Mouse (Mus musculus) right cerebral cortex, adult 18-20 months (tissue): ENCODE data around the gene Enkd1.

Experiments
- DNase-seq: peaks from one replicate; pipeline ENCODE4 v3.0.0; 2022; ENCODE audit warnings: mixed read lengths

The Enkd1 gene

GRCm38 (mm10) chr8:105707498-105708403 lies at the start of gene Enkd1, which contains the start of gene 4933405L10Rik:
Gene Enkd1, minus strand, starts transcription at chr8:105708210.
Gene 4933405L10Rik, plus strand, starts transcription at chr8:105707655.
- peak; percentile 91 for DNase-seq

- DNase-seq: no peak
Measured at GRCm38 (mm10) chr8:105754688-105755087, 46.7 kb upstream of the Enkd1 start.

- DNase-seq: no peak
Measured at GRCm38 (mm10) chr8:105753916-105754315, 45.9 kb upstream of the Enkd1 start.

GRCm38 (mm10) chr8:105750606-105751005 lies 42.6 kb upstream of the Enkd1 start:
- peak; percentile 28 for DNase-seq

GRCm38 (mm10) chr8:105743301-105743700 lies 35.3 kb upstream of the Enkd1 start:
- DNase-seq: no peak

GRCm38 (mm10) chr8:105739216-105739615 lies 31.2 kb upstream of the Enkd1 start:
- DNase-seq: no peak

DNA sequence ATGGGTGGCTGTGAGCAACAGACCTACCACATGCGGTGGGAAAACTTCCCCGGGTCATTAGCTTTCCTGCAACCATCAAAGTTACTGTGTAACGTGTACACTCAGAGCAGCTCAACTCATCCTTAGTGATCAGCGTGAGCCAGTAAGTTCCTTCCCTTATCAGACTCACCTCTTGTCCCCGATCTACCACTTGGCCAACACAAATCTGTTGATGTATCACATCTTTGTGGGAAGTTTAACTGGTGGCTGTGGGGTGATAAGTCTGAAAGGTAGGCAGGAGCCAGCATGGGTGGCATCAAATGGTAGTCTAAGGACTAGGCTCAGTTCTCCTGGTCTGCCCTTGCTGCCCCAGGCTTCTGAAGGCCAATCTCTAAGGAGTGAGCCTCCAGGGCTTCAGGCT lies 24.2 kb upstream of the Enkd1 start:
- no peak for DNase-seq

DNA sequence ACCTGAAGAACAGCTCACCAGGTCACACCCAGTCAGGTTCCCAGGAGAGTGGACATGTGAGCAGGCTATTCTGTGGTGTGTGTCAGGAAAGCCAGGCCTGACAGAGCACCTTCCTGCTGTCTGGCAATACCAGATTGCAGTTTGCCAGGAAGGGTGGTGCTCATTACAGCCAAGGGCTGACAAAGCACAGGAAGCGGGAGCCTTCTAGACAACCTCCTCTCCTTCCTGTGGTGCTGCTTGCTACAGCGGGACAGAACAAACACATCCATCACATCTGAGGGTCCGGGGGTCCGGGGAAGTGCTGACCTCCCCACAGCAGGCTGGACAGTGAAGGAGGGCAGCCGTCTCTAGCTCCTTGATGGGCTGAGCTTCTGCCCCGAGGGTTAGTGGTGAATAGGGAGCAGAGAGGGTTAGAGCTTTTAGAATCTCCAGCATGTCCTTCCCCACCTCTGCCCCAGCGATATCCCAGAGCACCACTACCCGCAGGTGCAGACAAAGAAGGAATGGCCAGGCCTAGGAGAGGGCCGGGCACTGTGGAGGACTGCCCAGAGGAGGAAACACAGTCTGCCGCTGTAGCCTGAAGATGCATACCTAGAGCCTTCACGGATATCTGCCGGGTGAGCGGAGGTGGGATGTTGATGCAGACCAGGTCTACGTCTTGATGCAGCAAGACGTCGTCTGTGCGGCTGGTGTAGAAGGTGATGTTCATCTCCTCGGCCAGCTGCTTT lies 19.6 kb upstream of the Enkd1 start:
- DNase-seq: no peak

DNA sequence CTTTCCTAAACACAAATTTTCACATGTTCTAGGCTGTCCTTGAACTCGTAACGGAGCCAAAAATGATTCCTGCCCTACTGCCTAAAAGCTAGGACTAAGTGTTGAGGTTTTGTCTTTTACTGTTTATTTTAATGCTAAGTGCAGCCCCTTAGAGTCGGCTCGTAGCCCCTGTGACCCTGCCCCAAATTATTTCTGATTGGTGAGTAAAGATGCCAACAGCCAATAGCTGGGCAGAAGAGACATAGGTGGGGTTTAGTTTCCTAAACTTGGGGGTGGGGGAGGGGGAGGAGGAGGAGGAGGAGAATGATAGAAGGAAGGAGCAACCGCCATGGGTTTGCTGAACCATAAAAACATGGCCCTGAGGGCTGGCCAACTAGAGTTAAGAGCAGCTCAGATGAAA lies 17.7 kb upstream of the Enkd1 start:
- no peak for DNase-seq

GRCm38 (mm10) chr8:105722861-105723260 lies 14.9 kb upstream of the Enkd1 start:
- DNase-seq: no peak

- no peak for DNase-seq
Measured at GRCm38 (mm10) chr8:105719637-105720036, 11.6 kb upstream of the Enkd1 start.

- no peak for DNase-seq
Measured at GRCm38 (mm10) chr8:105716302-105716945, 8.4 kb upstream of the Enkd1 start.

GRCm38 (mm10) chr8:105715042-105715441 lies 7.0 kb upstream of the Enkd1 start:
- no peak for DNase-seq

GRCm38 (mm10) chr8:105714139-105714538 lies 6.1 kb upstream of the Enkd1 start:
- DNase-seq: peak; percentile 73

DNA sequence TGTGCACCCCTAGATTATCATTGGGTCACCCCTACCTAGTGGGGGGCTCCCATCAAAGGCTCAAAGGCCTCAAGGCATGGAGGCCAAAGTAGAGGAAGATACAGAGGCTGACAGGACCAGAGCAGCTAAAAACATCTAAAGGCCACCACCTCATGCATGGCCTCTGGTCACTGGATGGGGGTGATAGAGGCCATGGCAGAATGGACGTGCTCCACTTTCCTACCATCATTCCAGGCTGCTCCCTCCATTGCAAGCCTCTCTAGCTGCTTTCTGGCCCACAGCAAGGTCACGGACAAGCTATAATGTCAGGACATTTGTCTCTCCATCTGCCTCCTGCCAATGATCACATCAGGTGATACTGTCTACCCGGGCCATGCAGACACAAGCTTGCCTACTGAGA lies 4.3 kb upstream of the Enkd1 start:
- no peak for DNase-seq

DNA sequence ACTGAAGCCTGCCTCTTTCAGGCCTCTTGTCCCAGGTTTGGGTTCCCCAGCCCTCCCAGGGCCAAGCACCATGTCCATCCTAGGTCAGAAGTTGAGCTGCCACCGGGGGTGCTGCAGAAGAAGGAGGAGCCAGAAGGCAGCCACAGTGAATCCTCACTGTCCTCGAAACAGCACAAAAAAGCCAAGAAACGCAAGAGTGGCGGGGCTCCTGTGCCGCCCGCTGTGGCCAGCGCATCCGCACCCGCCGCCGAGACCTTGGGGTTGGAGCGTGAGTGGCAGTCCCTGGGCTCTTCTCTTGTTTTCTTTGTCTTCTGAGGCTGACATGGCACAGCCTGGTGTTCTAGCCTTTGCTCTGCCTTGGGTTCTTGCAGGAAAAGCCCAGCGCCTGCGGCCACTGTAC lies 1.3 kb upstream of the Enkd1 start:
- no peak for DNase-seq

- DNase-seq: no peak
Measured at GRCm38 (mm10) chr8:105708675-105709074, 665 bp upstream of the Enkd1 start.

DNA sequence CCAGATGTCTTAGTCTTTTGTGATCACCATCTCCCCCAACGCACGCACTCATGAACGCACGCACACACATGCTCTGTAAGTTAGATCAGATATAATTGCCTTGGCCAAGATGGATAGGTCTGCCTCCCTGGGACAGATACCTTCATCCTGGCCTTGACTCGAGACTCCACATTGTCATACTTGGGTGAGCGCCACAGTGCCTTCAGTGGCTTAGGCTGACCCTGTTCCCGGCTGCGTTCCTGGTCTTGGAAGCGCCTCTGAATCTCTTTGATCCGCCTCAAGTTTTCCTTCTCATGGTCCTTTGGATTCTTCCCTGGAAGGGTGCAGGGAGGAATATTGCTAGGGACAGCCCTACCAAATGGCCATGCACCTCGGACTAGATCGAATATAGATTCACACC lies 1.6 kb downstream of the Enkd1 start:
- DNase-seq: no peak

GRCm38 (mm10) chr8:105704955-105705354 lies 3.1 kb downstream of the Enkd1 start:
- DNase-seq: no peak

DNA sequence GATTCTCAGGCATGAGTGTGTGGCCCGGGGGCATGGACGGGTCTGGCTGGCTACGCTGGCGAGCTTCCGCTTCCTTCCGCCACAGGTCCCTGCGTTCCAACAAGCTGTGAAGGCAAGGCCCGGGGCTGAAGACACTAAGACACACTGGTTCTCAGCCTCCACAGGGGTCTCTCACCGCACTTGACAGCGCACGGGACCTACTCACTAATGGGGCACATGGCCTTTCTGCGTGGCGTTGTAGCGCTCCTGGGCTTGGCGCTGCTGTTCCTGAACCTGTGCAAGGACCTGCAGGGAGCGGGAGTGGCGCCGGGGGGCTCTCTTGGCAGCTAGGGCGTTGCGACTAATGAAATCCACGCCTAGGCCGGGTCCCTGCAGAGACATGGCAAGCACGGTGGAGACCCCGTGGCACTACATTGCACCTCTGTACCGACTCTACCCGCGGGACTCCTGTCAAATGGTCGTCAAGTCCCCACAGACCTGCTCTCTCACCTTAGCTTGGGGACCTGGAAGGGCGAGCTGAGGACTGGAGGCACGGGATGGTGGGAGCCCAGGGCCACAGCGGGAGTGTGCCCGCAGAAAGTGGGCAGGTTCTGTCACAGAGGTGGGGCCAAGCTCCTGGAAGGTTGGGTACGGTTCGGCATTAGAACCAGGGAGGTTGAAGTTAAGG lies 3.7 kb downstream of the Enkd1 start:
- DNase-seq: no peak

- no peak for DNase-seq
Measured at GRCm38 (mm10) chr8:105702731-105703415, 5.1 kb downstream of the Enkd1 start.

DNA sequence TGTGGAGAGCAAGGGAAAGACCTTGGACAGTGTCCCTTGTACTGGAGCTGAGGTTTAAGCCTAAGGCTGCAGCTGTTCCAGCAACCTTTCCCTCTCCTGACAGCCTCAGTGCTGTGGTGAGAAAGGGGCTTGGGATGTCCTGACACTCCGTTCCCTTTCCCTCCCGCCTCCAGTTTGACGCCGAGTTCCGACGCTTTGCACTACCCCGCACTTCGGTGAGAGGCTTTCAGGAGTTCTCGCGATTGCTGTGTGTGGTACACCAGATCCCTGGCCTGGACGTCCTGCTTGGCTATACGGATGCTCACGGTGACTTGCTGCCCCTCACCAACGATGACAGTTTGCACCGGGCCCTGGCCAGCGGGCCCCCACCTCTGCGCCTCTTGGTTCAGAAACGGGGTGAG lies 6.0 kb downstream of the Enkd1 start:
- peak; percentile 32 for DNase-seq
